Mouse (Mus musculus) ES-E14 (cell line): Measurements from ENCODE around the gene Lpcat3.

Experiments used
- ZC3H11A ChIP-seq: IDR thresholded peaks from 2 replicates; pipeline ENCODE4 v1.6.1; 2012; ENCODE audit warnings: low read depth, mild to moderate bottlenecking, inconsistent platforms, low read length, borderline replicate concordance
- ZNF384 ChIP-seq: IDR thresholded peaks from 2 replicates; pipeline ENCODE4 v1.6.1; 2012; ENCODE audit warnings: low read depth, low read length, inconsistent platforms

DNA sequence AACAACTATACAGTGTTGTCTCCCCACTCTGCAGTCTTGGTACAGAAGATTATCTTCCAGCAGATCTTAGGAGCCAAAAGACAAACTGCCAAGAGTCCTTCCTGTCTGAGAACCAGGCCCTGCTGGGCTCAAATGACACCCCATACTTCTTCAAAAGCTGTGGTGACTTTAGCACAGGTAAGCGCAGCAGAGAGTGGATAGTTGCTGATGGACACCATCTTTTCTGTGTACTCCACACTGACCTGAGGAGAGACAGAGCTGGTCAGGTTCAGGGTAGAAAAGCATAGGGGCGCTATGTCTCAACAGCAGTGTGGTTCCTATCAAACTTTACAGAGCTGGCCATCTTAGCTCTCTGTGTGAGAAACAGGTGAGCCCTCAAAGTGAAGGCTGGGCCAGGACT lies 41.6 kb downstream of the Lpcat3 start:
- TF ChIP-seq ZNF384 (no peak), ZC3H11A (no peak)
